Mouse (Mus musculus): ENCODE results near the gene Psph. TPM values are rescaled to one million over a fixed set of nuclear protein-coding genes. Genes with fewer than 3 reads are reported as not detected.
"Not testable (repeated sequence)": the region's sequence is repeated elsewhere in the genome, so short reads cannot be mapped to it uniquely, and the experiment has no call there.

Gene Psph
- 10 to 100 TPM; 15.5 to 20.0 TPM for total RNA-seq (2021)
- long read RNA-seq, experiment 1, transcript Psph-201 (8 exons, 1,733 nt) = major isoform, 11 of 56 reads
- long read RNA-seq, experiment 1, partial matches to known transcripts = 22 of 56 reads
- long read RNA-seq, experiment 1, other reads (novel, unspliced or antisense) = 23 of 56 reads
- long read RNA-seq, experiment 2, transcript Psph-201 (8 exons, 1,733 nt) = major isoform, 7 of 36 reads
- long read RNA-seq, experiment 2, partial matches to known transcripts = 12 of 36 reads
- long read RNA-seq, experiment 2, other reads (novel, unspliced or antisense) = 16 of 36 reads

GRCm38 (mm10) chr5:129786818-129787790 lies at the start of gene Psph:
Psph (minus strand) TSS chr5:129787449.
- peak; percentile 93 to 97 for DNase-seq (ENCODE audit: low spot score in 2 of 2)

DNA sequence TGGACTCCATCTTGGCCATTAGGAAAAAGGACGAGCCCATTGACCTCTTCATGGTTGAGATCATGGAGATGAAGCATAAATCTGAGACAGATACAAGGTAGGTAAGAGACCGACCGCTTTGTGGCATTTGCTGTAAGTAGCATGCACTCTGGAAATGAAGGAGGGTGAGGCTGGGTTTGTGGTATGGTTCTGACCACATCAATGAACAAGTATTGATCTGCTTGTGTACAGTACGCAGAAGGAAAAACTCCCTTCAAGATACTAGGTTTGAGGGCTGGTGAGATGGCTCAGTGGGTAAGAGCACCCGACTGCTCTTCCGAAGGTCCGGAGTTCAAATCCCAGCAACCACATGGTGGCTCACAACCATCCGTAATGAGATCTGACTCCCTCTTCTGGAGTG lies 3.3 kb upstream of the Psph start:
- not testable (repeated sequence) for DNase-seq (ENCODE audit: low spot score in 2 of 2)

GRCm38 (mm10) chr5:129787818-129788593 lies 757 bp upstream of the Psph start:
- no peak for DNase-seq (ENCODE audit: low spot score in 2 of 2)

GRCm38 (mm10) chr5:129786161-129786560 lies 1.1 kb downstream of the Psph start:
- DNase-seq (ENCODE audit: low spot score in 2 of 2) = no peak

GRCm38 (mm10) chr5:129785235-129785870 lies 1.9 kb downstream of the Psph start:
- DNase-seq (ENCODE audit: low spot score in 2 of 2) = no peak

DNA sequence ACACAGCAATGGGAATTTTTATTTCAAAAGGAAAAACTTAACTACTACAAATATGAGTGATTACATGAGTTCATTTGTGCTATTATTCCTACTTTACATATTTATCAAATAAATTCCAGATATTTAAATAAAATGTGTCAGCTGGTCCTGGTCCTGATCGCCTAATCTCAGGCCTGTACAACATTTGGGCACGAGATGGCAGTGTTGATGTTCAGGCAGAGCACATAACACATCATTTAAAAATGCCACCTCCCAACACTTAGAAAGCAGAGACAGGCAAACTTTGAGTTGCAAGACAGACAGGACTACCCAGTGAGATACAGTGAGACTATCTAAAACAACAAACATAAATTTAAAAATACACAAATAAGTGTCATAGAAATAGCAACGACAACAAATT lies 5.0 kb downstream of the Psph start:
- DNase-seq (ENCODE audit: low spot score in 2 of 2) = no peak

- DNase-seq (ENCODE audit: low spot score in 2 of 2) = no peak
Measured at GRCm38 (mm10) chr5:129780131-129780530, 7.1 kb downstream of the Psph start.

- DNase-seq (ENCODE audit: low spot score in 2 of 2) = peak; percentile 81 to 82
Measured at GRCm38 (mm10) chr5:129778996-129779716, 8.1 kb downstream of the Psph start.

DNA sequence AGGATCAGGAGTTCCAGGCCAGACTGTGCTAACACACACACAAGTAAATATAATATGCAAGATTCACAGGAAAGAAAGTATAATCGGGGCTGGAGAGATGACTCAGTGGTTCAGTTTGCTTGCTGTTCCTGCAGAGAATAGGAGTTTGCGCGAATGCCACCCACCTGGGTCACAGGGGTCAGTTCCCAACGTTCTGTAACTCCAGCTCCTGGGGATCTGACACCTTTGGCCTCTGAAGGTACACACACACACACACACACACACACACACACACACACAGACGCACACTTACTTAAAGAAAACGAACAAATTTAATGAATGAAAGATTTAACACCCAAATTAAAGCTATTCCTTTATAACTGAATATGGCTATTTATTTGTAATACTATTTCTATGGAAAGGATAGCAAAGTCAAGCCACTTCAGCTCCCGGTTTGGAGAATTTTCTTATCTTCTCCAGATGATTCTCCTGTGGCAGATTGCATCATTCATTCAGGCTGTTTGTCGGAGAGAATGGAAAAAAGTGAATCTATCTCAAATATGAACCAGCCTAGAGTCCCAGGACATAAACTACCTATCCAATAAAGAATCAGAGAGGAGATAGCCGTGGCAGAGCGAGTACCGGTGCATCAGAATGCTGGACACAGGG lies 8.8 kb downstream of the Psph start:
- DNase-seq (ENCODE audit: low spot score in 2 of 2) = no peak

DNA sequence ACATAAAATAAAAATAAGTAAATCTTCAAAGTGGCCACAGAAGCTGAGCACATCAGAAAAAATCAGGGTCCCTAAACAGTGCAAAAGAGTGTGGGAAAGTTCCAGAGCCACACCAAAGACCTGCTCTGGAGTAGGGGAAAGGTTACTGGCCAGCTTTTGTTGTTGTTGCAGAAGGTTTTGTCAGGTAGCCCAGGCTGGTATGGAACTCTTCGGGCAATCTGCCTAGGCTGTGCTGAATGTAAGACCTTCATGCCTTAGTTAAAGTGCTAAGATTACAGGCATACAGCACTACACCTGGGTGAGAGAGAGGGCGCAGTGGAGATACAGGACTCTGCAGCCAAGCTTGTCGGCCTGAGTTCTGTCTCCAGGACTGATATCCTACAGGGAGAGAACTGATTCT lies 12.6 kb downstream of the Psph start:
- DNase-seq (ENCODE audit: low spot score in 2 of 2) = no peak

DNA sequence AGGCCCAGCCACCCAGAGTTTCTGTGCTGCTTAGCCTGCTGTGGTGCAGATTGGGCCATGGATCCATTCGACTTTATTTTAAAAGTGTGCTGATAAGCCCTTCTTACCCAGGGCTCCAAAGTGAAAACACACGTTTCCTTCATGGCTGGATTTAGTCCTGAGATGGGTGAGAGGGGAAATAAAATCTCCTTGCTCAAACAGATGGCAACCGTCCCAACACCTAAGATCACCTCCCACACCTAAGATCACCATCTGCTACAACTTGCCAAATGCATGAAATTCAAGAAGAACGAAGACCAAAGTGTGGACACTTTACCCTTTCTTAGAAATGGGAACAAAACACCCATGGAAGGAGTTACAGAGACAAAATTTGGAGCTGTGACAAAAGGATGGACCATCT lies 13.9 kb downstream of the Psph start:
- not testable (repeated sequence) for DNase-seq (ENCODE audit: low spot score in 2 of 2)

DNA sequence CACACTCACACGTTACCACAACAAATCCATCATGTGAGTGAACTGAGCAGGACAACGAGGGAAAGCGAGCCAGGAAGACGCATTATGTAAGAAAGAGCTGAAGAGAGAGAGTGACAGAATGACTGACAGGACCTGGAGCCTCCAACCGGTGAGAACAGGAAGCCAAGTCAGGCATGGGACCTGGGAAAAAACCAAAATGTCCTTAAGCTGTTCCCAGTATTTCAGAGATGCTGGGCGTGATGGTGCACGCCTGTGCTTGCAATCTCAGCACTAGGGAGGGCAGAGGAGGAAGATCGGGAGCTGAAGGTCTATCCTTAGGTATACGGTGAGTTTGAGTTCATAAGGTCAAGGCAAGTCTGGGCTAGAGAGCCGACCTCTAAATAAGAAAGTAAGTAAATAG lies 14.8 kb downstream of the Psph start:
- DNase-seq (ENCODE audit: low spot score in 2 of 2) = no peak

GRCm38 (mm10) chr5:129770443-129771355 lies 16.6 kb downstream of the Psph start:
- DNase-seq (ENCODE audit: low spot score in 2 of 2) = no peak

DNA sequence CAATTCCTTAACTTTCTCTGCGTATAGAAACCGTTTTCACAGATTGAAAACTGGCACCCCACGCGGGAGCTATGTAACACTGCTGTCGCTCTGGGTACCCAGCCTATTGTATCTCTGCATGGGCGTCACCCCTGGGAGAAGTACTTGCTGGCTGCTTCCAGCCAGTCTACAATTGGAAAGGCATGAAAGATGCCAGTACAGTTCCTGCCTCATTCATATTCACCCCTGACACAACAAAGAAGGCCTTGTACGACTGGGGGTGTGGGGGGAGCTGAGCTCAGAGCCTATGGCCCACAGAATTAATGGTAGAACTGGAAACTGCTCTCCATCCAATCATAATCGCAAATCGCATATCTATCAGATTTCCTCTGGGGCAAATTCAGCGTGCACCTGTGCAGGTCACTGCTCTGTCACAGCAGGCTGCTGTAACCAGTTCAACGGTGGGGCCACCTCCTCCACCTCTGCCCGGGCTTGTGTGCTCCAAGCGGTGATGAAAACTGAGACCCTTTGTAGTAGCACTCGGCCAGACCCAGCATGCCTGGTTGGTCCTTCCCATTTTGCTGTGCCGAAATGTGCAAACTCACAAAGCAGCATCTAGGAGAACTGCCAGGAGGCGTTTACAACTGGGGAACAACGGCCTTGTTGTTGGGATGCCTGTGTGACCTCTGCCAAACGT lies 25.2 kb downstream of the Psph start:
- no peak for DNase-seq (ENCODE audit: low spot score in 2 of 2)

DNA sequence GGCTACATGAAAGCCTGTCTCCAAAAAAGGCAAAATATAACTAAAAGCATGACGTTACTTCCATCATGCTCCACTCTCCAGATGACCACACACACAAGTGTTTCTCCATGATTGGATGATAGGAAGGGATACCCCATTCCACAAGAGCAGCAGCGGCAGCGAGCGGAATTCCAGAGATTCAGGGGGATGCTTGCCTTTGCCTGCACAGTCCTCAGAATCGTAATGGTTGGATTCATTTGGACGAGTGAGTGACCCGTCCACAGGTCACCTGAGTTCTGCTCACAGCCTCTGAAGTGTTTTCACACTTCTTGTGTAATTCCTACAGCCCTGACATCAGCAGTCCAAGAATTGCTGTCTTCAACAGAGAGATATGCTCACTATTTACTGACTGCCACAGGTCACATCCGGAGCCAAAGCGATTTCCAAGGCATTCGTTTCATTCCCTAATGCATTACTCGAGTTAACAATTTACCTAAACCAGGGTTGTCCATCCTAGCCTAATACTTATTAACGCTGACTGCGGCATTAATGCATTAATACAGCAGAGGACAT lies 27.2 kb downstream of the Psph start:
- DNase-seq (ENCODE audit: low spot score in 2 of 2) = no peak

GRCm38 (mm10) chr5:129756886-129757285 lies 30.4 kb downstream of the Psph start:
- no peak for DNase-seq (ENCODE audit: low spot score in 2 of 2)

DNA sequence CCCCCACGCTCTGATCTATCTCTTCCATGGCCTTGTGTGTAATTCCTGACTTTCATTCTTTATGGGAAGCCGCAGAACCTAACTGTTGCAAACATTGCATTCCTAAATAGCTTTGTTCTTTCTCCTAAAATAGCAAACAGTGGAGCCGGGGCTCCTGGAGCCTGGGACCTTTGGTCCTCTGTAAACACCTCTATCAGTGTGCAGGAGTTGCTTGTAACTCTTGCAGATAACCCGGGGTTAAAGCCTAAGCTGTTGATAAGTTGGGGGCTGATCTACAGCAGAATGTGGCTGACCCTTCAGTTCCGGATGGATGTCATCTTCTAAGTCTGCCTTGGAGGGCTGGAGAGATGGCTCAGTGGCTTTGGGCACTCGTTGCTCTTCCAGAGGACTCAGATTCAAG lies 43.2 kb downstream of the Psph start:
- DNase-seq (ENCODE audit: low spot score in 2 of 2) = no peak
